Mouse (Mus musculus) natural killer cell, adult 2 months (primary cell): ENCODE data around the gene Prlh.

ENCODE experiments used
- DNase-seq, 2 experiments: peaks; one replicate each; pipeline ENCODE4 v3.0.0; 2022; ENCODE audit warnings: low spot score in 2 of 2

Gene Prlh

GRCm38 (mm10) chr1:90953688-90954087, 780 bp downstream of the Prlh start:
- DNase-seq = no peak

- peak in 1 of 2 experiments; percentile 22 for DNase-seq
These were observed 3.6 kb downstream of the Prlh start for GRCm38 (mm10) chr1:90956245-90957096.

GRCm38 (mm10) chr1:90962526-90962925, 9.6 kb downstream of the Prlh start:
- DNase-seq = no peak

- DNase-seq = no peak
These were observed 10.1 kb downstream of the Prlh start for GRCm38 (mm10) chr1:90962994-90963393.

- no peak for DNase-seq
These were observed 14.7 kb downstream of the Prlh start for GRCm38 (mm10) chr1:90967583-90967982.

- no peak for DNase-seq
These were observed 15.7 kb downstream of the Prlh start for GRCm38 (mm10) chr1:90968649-90969048.

GRCm38 (mm10) chr1:90969347-90969784, 16.5 kb downstream of the Prlh start, which contains the start of gene Rab17:
Rab17 (minus strand) TSS chr1:90969661.
- DNase-seq = no peak

GRCm38 (mm10) chr1:90969881-90970390, 17.0 kb downstream of the Prlh start:
- no peak for DNase-seq

- DNase-seq = peak; percentile 69 to 73
These were observed 20.1 kb downstream of the Prlh start for GRCm38 (mm10) chr1:90972911-90973573.

- DNase-seq = no peak
These were observed 20.6 kb downstream of the Prlh start for GRCm38 (mm10) chr1:90973574-90973911.

- no peak for DNase-seq
These were observed 22.2 kb downstream of the Prlh start for GRCm38 (mm10) chr1:90974906-90975649.

- no peak for DNase-seq
These were observed 23.1 kb downstream of the Prlh start for GRCm38 (mm10) chr1:90975960-90976359.

GRCm38 (mm10) chr1:90980638-90981330, 27.9 kb downstream of the Prlh start:
- no peak for DNase-seq

- DNase-seq = no peak
These were observed 28.4 kb downstream of the Prlh start for GRCm38 (mm10) chr1:90981346-90981745.

- no peak for DNase-seq
These were observed 43.0 kb downstream of the Prlh start for GRCm38 (mm10) chr1:90995916-90996315.

GRCm38 (mm10) chr1:90997136-90997535, 44.2 kb downstream of the Prlh start:
- no peak for DNase-seq

- DNase-seq = no peak
These were observed 44.7 kb downstream of the Prlh start for GRCm38 (mm10) chr1:90997641-90998040.

- no peak for DNase-seq
These were observed 45.5 kb downstream of the Prlh start, which contains the start of gene Lrrfip1 for GRCm38 (mm10) chr1:90998268-90998890. Lrrfip1 (plus strand) TSS chr1:90998737.

- no peak for DNase-seq
These were observed 46.1 kb downstream of the Prlh start for GRCm38 (mm10) chr1:90998891-90999611.

GRCm38 (mm10) chr1:90999911-91000601, 47.1 kb downstream of the Prlh start:
- no peak for DNase-seq
